Mouse (Mus musculus): ENCODE data around the gene Ankrd6. TPM values are rescaled to one million over a fixed set of nuclear protein-coding genes. Genes with fewer than 3 reads are reported as not detected.
A peak's percentile ranks its signal among the peaks of the same experiment; 100 is the strongest.

Ankrd6 gene
- polyA plus RNA-seq, 1 experiment from 2014 or later = 12.1 TPM

DNA sequence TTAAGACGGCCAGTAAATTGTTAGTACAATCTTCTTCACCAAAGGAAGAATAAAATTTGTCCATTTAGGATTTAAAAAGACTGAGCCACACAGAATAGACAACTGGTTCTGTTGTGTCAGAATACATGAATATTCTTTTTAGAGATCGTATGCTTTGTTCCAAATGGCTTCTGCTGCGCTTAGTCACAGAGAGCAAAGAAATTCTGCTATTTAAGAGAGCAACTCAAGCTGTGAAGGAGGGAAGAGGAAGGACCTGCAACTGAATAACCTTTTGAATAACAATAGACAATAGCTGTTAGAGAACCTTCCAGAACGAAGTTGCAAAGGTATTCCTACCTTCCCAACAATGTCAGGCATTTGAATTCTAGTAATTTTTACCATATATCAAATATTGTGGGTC lies 9.7 kb downstream of the Ankrd6 start:
- Histone ChIP-seq H3K4me1 (peaks cover 13% of the 10 kb centered on the region), H3K4me3 (replicated peaks) (no peak overlapping the region), H3K9ac (no peak overlapping the region), H3K9me3 (replicated peaks) (no peaks in the 10 kb centered on the region), H3K36me3 (no peaks in the 10 kb centered on the region), H3K27ac (no peak overlapping the region), H3K4me2 (no peak overlapping the region), H3K27me3 (no peaks in the 10 kb centered on the region)
- WGBS = 71% methylated on average over 4 of the region's 4 CpGs
- ATAC-seq (replicated peaks; ENCODE audit: low FRiP score) = no peak

DNA sequence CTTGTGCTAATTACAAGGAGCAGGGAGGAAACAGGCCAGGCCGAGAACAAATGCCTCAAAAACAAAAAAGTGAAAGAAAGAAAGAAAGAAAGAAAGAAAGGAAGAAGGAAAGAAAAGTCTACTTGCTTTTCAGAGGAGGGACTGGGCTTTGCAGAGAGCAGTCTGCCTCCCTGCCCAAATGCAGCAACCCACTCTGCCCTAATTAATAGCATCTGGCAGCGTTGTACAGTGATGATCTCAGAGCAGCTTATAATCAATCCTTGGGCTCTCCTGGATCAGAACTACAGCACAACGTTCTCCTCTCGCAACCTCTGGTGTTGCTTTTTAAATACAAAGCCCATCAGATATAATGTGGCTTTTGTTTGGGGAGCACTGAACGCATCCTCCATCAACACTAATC lies 10.7 kb downstream of the Ankrd6 start:
- Histone ChIP-seq H3K9ac (no peak overlapping the region), H3K9me3 (replicated peaks) (no peaks in the 10 kb centered on the region), H3K4me3 (replicated peaks) (no peak overlapping the region), H3K36me3 (no peaks in the 10 kb centered on the region), H3K27me3 (no peaks in the 10 kb centered on the region), H3K4me1 (peaks cover 13% of the 10 kb centered on the region), H3K27ac (0 out of 2 replicates have a peak overlapping the region, but pooled peaks have one; percentile 7), H3K4me2 (no peak overlapping the region)
- ATAC-seq (replicated peaks; ENCODE audit: low FRiP score) = no peak
- 70% methylated on average over 5 of the region's 5 CpGs for WGBS

DNA sequence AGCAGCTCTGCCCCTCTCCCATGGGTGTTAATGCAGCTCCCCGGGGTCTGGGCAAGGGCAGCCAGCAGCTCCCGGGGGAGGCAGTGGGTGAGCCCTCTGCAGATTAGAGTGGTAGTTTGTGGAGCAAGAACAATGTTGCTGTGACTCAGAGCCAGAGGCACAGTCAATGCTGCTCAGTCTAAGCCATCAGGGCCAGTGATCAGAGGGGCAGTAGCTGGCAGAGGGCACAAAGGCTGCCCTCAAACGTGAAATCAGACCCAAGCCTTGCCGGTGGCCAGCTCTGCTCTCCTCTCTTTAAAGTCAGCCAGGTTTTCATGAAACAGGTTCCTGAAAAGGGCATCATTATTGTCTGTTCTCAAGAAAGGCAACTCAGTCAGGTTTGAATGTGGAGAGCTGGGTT lies 11.1 kb downstream of the Ankrd6 start:
- Histone ChIP-seq H3K4me3 (replicated peaks) (no peak overlapping the region), H3K9me3 (replicated peaks) (no peaks in the 10 kb centered on the region), H3K27me3 (no peaks in the 10 kb centered on the region), H3K36me3 (no peaks in the 10 kb centered on the region), H3K9ac (no peak overlapping the region), H3K27ac (0 out of 2 replicates have a peak overlapping the region, but pooled peaks have one; percentile 7), H3K4me1 (peaks cover 13% of the 10 kb centered on the region), H3K4me2 (no peak overlapping the region)
- 30% methylated on average over 4 of the region's 4 CpGs for WGBS
- ATAC-seq (replicated peaks; ENCODE audit: low FRiP score) = 0 out of 2 replicates have a peak, but pooled peaks have one; percentile 15

DNA sequence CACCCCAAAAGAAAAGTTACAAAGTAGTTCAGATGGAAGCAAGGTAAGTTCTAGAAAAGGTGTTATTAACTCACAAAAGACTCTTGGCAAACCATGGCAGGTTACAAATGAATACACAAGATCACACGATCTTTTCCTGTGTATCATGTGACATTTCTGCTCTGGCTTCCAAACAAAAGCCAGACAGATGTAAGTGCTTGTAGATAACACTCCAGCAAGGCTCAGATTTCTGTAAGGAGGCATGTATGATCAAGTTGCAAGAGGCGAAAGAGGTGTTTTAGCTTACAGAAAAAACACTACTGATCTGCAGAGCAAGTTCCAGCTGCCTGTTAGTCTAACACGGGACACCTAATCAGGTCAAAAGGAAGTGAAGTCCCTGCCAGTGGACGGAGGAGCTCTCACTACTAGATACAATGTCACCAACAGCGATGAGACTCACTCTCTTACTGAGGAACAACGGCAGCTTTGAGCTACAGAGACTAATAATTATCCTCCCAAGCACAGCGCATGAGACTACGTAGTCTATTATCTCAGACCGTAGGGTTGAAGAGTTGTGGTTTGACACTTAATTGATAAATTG lies 13.8 kb downstream of the Ankrd6 start:
- no peaks in the 10 kb centered on the region for H3K36me3 ChIP-seq
- no peaks in the 10 kb centered on the region for H3K9me3 ChIP-seq (replicated peaks)
- peak overlapping the region; percentile 79 for H3K27ac ChIP-seq
- peaks cover 18% of the 10 kb centered on the region for H3K4me1 ChIP-seq
- 22% methylated on average over 9 of the region's 9 CpGs for WGBS
- H3K9ac ChIP-seq = no peak overlapping the region
- H3K4me3 ChIP-seq (replicated peaks) = no peak overlapping the region
- peak; percentile 77 for ATAC-seq (replicated peaks; ENCODE audit: low FRiP score)
- no peaks in the 10 kb centered on the region for H3K27me3 ChIP-seq
- peak overlapping the region; percentile 34 for H3K4me2 ChIP-seq

DNA sequence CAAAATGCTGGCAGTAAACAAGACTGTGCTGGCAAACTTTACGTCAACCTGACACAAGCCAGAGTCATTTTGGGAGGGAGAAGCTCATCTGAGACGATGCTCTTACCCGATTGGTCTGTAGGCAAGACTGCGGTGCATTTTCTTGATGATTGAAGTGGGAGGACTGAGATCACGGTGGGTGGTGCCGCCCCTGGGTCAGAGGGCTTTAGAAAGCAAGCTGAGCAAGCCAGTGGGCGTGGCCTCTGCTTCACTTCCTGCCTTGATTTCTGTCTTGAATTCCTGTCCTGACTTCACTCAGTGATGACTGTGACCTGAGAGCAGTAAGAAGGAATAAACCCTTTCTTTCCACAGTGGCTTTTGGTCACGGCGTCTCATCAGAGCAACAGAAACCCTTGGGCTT lies 18.6 kb downstream of the Ankrd6 start:
- 51% methylated on average over 9 of the region's 9 CpGs for WGBS
- no peaks in the 10 kb centered on the region for H3K27me3 ChIP-seq
- no peaks in the 10 kb centered on the region for H3K9me3 ChIP-seq (replicated peaks)
- no peak for ATAC-seq (replicated peaks; ENCODE audit: low FRiP score)
- peaks cover 15% of the 10 kb centered on the region for H3K4me1 ChIP-seq
- H3K4me2 ChIP-seq = 0 out of 2 replicates have a peak overlapping the region, but pooled peaks have one; percentile 7
- no peaks in the 10 kb centered on the region for H3K36me3 ChIP-seq
- H3K27ac ChIP-seq = peak overlapping the region; percentile 18
- H3K9ac ChIP-seq = no peak overlapping the region
- no peak overlapping the region for H3K4me3 ChIP-seq (replicated peaks)

DNA sequence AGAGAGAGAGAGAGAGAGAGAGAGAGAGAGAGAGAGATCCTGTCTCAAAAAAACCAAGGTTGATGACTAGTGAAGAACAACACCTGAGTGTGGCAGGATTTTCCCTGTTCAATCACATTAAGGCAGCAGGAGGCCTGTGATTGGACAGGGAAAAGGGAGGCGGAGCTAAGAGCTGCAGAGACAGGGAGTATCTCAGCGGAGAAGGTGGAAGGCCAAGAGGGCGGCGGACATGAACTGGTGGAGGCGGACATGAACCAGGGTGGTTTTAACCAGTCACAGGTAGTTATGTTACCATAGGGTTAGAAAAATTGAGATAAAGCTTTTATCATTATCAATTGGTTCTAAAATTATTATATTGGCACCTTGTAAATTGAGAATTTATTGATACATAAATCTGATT lies 20.9 kb downstream of the Ankrd6 start:
- peaks cover 6% of the 10 kb centered on the region; the same call in 1 of the 2 replicates for H3K4me1 ChIP-seq
- no peak overlapping the region for H3K27ac ChIP-seq
- H3K27me3 ChIP-seq = no peaks in the 10 kb centered on the region
- H3K4me2 ChIP-seq = no peak overlapping the region
- no peaks in the 10 kb centered on the region for H3K9me3 ChIP-seq (replicated peaks)
- no peak overlapping the region for H3K4me3 ChIP-seq (replicated peaks)
- ATAC-seq (replicated peaks; ENCODE audit: low FRiP score) = no peak
- H3K36me3 ChIP-seq = no peaks in the 10 kb centered on the region
- H3K9ac ChIP-seq = no peak overlapping the region
- 97% methylated on average over 5 of the region's 5 CpGs for WGBS

DNA sequence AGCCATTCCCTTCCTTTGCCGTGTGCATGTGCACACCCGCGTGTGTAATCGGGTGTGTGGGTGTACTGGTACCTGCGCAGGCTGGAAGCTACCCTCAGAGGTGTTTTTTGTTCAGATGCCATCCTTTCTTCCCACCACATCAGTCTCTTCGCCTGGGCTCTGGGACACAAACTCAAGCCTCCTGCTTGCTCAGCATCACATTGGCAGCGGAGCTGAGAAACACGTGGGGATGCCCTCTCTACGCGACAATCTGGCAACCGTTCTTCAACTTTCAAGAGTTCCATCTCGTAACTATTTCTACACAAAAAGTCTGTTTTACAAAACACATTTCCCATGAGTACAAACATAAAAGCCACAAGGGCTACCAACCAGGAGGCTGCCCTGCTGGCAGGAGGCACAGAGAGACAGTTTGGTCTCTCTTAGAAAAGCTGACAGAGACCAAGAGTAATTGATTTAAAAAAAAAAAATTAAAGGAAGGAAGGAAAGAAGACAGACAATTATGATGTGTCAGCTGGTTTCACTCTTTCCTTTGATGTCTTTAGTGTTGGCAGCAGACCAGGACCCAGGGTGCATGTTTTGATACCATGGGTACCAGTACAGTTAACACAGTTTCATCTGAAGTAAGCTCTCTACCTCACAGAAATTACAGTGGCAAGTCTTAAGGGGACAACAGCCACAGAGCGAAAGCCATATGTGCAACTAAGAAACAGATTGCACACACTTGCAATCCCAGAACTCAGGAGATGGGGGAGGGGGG lies 21.8 kb downstream of the Ankrd6 start:
- WGBS = 94% methylated on average over 13 of the region's 13 CpGs

DNA sequence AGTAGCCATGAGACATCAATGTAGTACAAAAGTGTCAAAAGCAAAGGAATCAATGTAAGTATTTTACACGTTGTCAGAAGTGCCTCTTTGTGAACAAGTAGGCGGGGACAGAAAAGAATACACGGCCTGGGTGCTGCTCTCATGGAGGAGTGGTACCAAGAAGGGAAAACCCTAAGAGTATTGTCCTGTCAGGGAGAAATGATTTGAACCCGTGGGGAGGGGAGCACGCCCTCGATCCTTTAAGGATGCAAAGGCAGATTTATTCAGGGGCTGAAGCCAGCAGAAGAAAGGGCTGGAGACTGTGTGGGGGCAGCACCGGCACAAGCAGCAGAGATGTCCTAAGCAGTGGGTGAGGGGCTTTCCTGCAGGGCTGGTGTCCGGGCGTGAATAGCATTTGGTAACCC lies 26.7 kb downstream of the Ankrd6 start:
- no peak overlapping the region for H3K9ac ChIP-seq
- H3K4me2 ChIP-seq = no peak overlapping the region
- no peak overlapping the region for H3K4me3 ChIP-seq (replicated peaks)
- peaks cover 21% of the 10 kb centered on the region for H3K4me1 ChIP-seq
- no peaks in the 10 kb centered on the region for H3K36me3 ChIP-seq
- no peak for ATAC-seq (replicated peaks; ENCODE audit: low FRiP score)
- no peak overlapping the region for H3K27ac ChIP-seq
- WGBS = 24% methylated on average over 9 of the region's 9 CpGs
- H3K27me3 ChIP-seq = no peaks in the 10 kb centered on the region
- no peaks in the 10 kb centered on the region for H3K9me3 ChIP-seq (replicated peaks)

More for the DNA sequence above, 21.8 kb downstream of the Ankrd6 start:
- Histone ChIP-seq H3K36me3 (no peaks in the 10 kb centered on the region), H3K27ac (no peak overlapping the region), H3K4me3 (replicated peaks) (no peak overlapping the region), H3K9me3 (replicated peaks) (no peaks in the 10 kb centered on the region), H3K27me3 (no peaks in the 10 kb centered on the region), H3K4me1 (peaks cover 9% of the 10 kb centered on the region), H3K4me2 (no peak overlapping the region), H3K9ac (no peak overlapping the region)
- no peak for ATAC-seq (replicated peaks; ENCODE audit: low FRiP score)

DNA sequence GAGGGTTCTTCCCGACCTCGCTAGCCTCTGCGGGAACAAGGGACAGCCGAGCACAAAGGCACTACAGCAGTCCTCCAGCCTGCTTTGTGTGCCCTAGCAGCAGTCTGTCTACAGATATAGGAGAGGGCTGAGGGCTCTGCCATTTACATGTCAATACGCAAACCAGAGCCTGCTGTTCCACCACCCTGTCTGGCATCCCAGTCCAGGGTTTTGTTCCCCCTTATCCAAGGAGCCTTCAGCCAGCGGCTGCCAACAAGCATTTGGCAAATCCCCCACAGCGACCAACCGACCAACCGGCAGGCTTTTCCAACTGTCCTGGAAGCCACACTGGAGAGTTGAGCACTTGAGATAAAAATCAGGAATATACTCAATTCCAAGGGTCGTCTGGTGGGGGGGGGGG lies 27.2 kb downstream of the Ankrd6 start:
- H3K27ac ChIP-seq = peak overlapping the region; percentile 51; the same call in 1 of the 2 replicates
- H3K4me1 ChIP-seq = peaks cover 21% of the 10 kb centered on the region
- no peak overlapping the region for H3K9ac ChIP-seq
- H3K36me3 ChIP-seq = no peaks in the 10 kb centered on the region
- no peaks in the 10 kb centered on the region for H3K9me3 ChIP-seq (replicated peaks)
- no peaks in the 10 kb centered on the region for H3K27me3 ChIP-seq
- 12% methylated on average over 10 of the region's 10 CpGs for WGBS
- ATAC-seq (replicated peaks; ENCODE audit: low FRiP score) = no peak
- H3K4me3 ChIP-seq (replicated peaks) = no peak overlapping the region
- H3K4me2 ChIP-seq = peak overlapping the region; percentile 30

DNA sequence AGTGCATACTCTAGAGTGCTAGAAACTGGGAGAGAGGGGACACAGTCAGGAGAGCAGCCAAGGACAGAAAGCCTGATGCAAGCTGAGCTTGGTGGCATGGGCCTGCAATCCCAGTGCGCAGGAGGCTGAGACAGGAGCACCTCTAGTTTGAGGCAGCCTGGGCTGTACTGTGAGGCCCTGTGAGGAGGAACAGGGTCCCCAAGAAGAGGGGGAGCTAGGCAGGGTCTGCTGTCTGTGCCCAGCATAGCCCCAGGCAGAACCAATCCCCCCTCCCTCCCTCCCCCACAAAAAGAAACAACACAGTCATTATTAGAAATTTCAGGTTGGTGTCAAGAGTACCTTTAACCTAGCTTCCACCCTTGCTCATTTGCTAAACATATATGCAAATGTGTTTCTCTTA lies 27.8 kb downstream of the Ankrd6 start:
- no peaks in the 10 kb centered on the region for H3K36me3 ChIP-seq
- H3K4me2 ChIP-seq = no peak overlapping the region; the same call in 1 of the 2 replicates
- H3K9ac ChIP-seq = no peak overlapping the region
- H3K27me3 ChIP-seq = no peaks in the 10 kb centered on the region
- H3K4me1 ChIP-seq = peaks cover 21% of the 10 kb centered on the region
- 0 out of 2 replicates have a peak overlapping the region, but pooled peaks have one; percentile 51 for H3K27ac ChIP-seq
- WGBS = 86% methylated on average over 1 of the region's 1 CpGs
- no peak for ATAC-seq (replicated peaks; ENCODE audit: low FRiP score)
- no peak overlapping the region for H3K4me3 ChIP-seq (replicated peaks)
- H3K9me3 ChIP-seq (replicated peaks) = no peaks in the 10 kb centered on the region

DNA sequence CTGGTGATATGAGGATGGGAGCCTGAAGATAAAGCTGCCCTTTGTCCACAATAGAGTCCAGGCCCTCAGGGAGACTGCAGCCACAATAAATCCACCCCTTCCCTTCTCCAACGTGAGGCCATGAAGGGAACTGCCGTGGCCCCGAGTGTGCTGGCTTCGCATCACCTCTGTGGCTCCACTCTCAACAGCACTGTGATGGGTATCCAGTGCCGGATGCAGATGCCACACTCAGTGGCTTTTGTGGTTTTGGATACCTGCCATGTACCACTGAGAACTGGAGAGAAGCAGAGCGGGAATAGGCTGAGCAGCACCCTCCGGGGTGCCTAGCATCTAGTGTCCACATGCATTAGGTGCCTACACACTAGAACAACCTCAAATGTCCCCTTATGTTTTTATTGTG lies 29.8 kb downstream of the Ankrd6 start:
- Histone ChIP-seq H3K27me3 (no peaks in the 10 kb centered on the region), H3K9ac (no peak overlapping the region), H3K9me3 (replicated peaks) (no peaks in the 10 kb centered on the region), H3K4me3 (replicated peaks) (no peak overlapping the region), H3K4me2 (no peak overlapping the region), H3K36me3 (no peaks in the 10 kb centered on the region), H3K4me1 (peaks cover 37% of the 10 kb centered on the region), H3K27ac (no peak overlapping the region)
- ATAC-seq (replicated peaks; ENCODE audit: low FRiP score) = no peak
- 75% methylated on average over 7 of the region's 7 CpGs for WGBS

DNA sequence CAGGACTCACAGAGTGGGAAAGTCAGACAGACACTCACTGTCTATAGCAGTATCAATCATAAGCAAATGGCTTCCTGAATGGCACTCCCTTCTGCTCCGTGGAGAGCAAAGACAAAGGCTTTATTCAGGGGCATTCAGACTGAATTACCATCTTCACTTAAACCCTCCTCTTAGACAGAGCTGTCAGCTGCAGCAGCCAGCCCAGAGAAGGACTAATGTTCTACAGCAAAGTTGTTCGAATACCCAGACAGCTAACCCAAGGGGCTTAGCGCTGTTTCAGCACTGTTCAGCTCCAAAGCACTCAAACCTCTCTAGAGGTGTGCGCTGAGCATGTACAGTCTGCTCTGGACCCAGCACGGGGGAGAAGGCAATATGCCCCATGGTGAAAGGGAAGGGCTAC lies 32.1 kb downstream of the Ankrd6 start:
- Histone ChIP-seq H3K36me3 (no peaks in the 10 kb centered on the region), H3K4me2 (no peak overlapping the region), H3K9me3 (replicated peaks) (no peaks in the 10 kb centered on the region), H3K9ac (no peak overlapping the region), H3K4me1 (peaks cover 45% of the 10 kb centered on the region), H3K27ac (no peak overlapping the region), H3K27me3 (no peaks in the 10 kb centered on the region), H3K4me3 (replicated peaks) (no peak overlapping the region)
- WGBS = 65% methylated on average over 5 of the region's 5 CpGs
- no peak for ATAC-seq (replicated peaks; ENCODE audit: low FRiP score)
